Mouse (Mus musculus): ENCODE measurements around the gene Ttyh1. TPM values are rescaled to one million over a fixed set of nuclear protein-coding genes. Genes with fewer than 3 reads are reported as not detected.

Gene Ttyh1
- polyA plus RNA-seq, 1 experiment from 2014 or later = 0.97 TPM

DNA sequence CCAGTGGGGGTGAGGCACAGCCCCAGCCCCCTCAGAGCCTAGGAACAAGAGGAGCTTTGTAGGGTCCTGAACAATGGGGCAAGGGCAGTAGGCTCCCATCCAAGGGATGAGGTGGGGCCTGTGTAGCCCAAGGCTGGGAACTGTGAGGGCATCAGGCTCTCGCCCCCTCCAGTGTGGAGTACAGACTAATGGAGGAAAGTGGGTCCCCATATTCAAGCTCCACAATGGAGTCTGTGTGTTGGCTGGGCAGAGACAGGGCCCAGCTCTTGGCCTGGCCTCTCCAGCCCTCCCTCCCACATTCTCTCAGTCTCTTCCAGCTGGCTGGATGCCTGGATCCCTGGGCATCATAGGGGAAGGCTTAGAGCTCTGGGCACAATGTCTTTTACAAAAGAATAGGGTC is 4.5 kb downstream of the Ttyh1 start:
- Histone ChIP-seq H3K9ac (no peak overlapping the region), H3K9me3 (replicated peaks) (no peaks in the 10 kb centered on the region), H3K4me2 (no peak overlapping the region), H3K27me3 (replicated peaks) (peaks cover 47% of the 10 kb centered on the region), H3K27ac (ENCODE audit: poor library complexity, severe bottlenecking) (no peak overlapping the region), H3K4me3 (no peak overlapping the region), H3K36me3 (no peaks in the 10 kb centered on the region), H3K4me1 (replicated peaks) (peaks cover 7% of the 10 kb centered on the region)
- 47% methylated on average over 1 of the region's 1 CpGs for WGBS
- no peak for ATAC-seq (ENCODE audit: insufficient number of reproducible peaks, low FRiP score)

DNA sequence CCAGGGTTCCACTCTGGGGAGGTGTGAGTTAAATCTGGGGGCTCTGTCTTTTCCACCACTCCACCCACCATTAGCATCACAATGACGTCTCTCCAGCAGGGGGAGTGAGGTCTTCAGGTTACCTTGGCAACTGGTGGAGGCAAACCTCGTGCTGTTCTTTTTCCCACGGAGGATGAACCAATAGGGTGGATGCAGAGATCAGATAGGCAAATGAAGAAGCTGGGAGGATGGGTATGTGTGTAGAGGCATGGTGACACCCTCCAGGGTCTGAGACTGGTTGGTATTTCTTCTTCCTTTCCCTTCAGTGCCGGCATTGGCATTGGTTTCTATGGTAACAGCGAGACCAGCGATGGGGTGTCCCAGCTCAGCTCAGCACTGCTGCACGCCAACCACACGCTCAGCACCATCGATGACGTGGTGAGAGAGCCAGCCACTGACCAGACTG is 5.1 kb downstream of the Ttyh1 start:
- peak; percentile 33; the same call in 1 of the 2 replicates for ATAC-seq (ENCODE audit: insufficient number of reproducible peaks, low FRiP score)
- Histone ChIP-seq H3K36me3 (no peaks in the 10 kb centered on the region), H3K9ac (no peak overlapping the region), H3K4me2 (peak overlapping the region; percentile 24), H3K4me3 (no peak overlapping the region), H3K4me1 (replicated peaks) (peaks cover 5% of the 10 kb centered on the region), H3K27me3 (replicated peaks) (peaks cover 41% of the 10 kb centered on the region), H3K9me3 (replicated peaks) (no peaks in the 10 kb centered on the region), H3K27ac (ENCODE audit: poor library complexity, severe bottlenecking) (no peak overlapping the region)
- 2% methylated on average over 10 of the region's 10 CpGs for WGBS

DNA sequence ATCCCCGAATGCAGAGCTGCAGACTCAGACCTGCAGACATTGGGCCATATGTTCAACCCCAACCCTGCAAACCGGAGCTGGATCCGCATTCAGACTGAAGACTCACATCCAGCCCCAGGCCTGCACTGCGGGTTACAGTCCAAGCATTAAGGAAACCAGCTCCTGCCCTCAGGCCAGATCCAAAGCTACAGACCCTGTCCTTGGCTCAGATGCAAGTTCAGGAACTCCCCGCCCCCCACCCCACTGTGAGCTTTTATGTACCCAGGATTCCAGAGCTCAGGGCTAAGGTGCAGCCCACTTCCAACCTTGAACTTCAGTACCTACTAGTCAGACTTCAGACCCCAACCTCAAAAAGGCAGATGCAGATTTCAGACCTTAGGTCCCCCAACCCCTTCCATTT is 5.6 kb downstream of the Ttyh1 start:
- H3K4me3 ChIP-seq = no peak overlapping the region
- no peak overlapping the region for H3K9ac ChIP-seq
- H3K27ac ChIP-seq (ENCODE audit: poor library complexity, severe bottlenecking) = no peak overlapping the region
- H3K4me2 ChIP-seq = no peak overlapping the region
- WGBS = 21% methylated on average over 5 of the region's 5 CpGs
- H3K9me3 ChIP-seq (replicated peaks) = no peaks in the 10 kb centered on the region
- ATAC-seq (ENCODE audit: insufficient number of reproducible peaks, low FRiP score) = no peak
- no peaks in the 10 kb centered on the region for H3K4me1 ChIP-seq (replicated peaks)
- H3K36me3 ChIP-seq = no peaks in the 10 kb centered on the region
- H3K27me3 ChIP-seq (replicated peaks) = peaks cover 35% of the 10 kb centered on the region

DNA sequence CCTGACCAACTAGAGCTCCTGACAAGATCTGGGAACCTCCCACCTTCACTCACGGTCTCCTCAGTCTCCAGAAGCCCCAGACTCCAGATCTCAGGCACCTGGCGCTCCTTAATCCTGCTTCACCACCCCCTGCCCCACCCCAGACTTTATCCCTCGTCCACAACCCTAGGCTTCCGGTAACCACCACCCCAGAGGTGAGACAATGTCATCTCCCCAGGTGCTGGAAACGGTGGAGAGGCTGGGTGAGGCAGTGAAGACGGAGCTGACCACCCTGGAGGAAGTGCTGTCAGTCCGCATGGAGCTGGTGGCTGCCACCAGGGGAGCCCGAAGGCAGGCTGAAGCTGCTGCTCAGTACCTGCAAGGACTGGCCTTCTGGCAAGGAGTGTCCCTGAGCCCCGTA is 6.1 kb downstream of the Ttyh1 start:
- Histone ChIP-seq H3K36me3 (no peaks in the 10 kb centered on the region), H3K9me3 (replicated peaks) (no peaks in the 10 kb centered on the region), H3K4me2 (no peak overlapping the region), H3K27ac (ENCODE audit: poor library complexity, severe bottlenecking) (no peak overlapping the region), H3K9ac (no peak overlapping the region), H3K4me3 (no peak overlapping the region), H3K27me3 (replicated peaks) (peaks cover 32% of the 10 kb centered on the region), H3K4me1 (replicated peaks) (no peaks in the 10 kb centered on the region)
- ATAC-seq (ENCODE audit: insufficient number of reproducible peaks, low FRiP score) = no peak
- WGBS = 17% methylated on average over 9 of the region's 9 CpGs

DNA sequence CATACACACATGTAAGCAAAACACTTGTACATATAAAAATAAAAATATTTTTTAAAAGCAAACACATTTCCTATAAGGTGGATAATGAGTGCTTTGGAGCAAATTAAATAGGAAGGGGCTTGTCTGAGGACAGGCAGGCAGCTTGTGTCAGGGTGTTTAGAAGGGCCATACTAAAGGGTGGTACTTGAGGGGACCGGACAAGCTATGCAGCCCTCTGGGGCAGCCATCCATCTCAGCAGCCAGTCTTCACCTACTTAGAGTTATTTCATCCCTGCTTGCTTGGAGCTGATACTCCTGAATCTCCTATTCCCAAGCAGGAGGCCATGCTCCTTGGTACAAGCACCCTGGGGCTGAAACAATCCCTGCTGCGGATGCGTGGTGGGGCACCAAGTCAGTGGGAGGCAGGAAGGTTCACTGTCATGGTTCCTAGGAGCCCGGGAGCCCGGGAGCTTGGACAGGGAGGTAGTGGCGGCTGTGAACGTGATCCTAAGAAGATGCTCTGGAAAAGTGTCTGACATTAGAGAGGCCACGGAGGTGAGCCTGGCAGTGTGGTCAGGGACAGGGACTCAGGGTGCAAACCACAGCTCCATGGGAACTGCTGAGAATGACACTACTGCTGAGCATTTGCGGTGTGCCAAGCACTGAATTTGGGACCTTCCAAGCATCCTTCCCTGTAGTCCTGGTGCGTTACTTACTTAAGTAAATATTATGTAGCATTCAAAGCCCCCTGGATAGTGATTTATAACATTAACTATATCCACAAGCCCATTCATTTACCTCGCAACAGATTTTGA is 8.0 kb downstream of the Ttyh1 start:
- no peak overlapping the region for H3K9ac ChIP-seq
- ATAC-seq (ENCODE audit: insufficient number of reproducible peaks, low FRiP score) = no peak
- peaks cover 14% of the 10 kb centered on the region; the same call in 1 of the 2 replicates for H3K27me3 ChIP-seq (replicated peaks)
- H3K27ac ChIP-seq (ENCODE audit: poor library complexity, severe bottlenecking) = no peak overlapping the region
- no peaks in the 10 kb centered on the region for H3K9me3 ChIP-seq (replicated peaks)
- no peak overlapping the region for H3K4me2 ChIP-seq
- WGBS = 76% methylated on average over 11 of the region's 11 CpGs
- H3K36me3 ChIP-seq = no peaks in the 10 kb centered on the region
- H3K4me1 ChIP-seq (replicated peaks) = peaks cover 3% of the 10 kb centered on the region; the same call in 1 of the 2 replicates
- no peak overlapping the region for H3K4me3 ChIP-seq

DNA sequence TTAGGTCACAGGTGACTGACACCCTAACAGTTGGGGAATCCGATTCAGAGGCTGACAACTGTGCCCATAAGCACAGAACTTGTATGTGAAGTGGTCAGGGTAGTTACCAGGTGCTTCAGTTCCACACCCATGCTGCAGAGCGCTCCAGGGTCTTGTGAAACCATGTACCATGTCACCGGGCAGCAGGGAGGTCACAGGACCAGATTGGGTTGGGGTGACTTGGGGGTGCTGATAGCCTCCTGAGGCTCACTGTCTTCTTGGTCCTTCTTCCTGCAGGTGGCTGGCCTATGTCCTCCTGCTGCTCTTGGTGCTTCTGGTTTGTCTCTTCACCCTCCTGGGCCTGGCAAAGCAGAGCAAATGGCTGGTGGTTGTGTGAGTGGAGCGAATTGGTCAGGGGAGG is 8.7 kb downstream of the Ttyh1 start:
- H3K36me3 ChIP-seq = no peaks in the 10 kb centered on the region
- H3K27ac ChIP-seq (ENCODE audit: poor library complexity, severe bottlenecking) = no peak overlapping the region
- no peak overlapping the region for H3K4me3 ChIP-seq
- H3K9me3 ChIP-seq (replicated peaks) = no peaks in the 10 kb centered on the region
- no peak overlapping the region for H3K9ac ChIP-seq
- H3K4me1 ChIP-seq (replicated peaks) = peaks cover 3% of the 10 kb centered on the region; the same call in 1 of the 2 replicates
- H3K4me2 ChIP-seq = no peak overlapping the region
- 76% methylated on average over 4 of the region's 4 CpGs for WGBS
- no peak for ATAC-seq (ENCODE audit: insufficient number of reproducible peaks, low FRiP score)
- H3K27me3 ChIP-seq (replicated peaks) = 0 out of 2 replicates have a peak, but pooled peaks cover 7% of the 10 kb centered on the region

DNA sequence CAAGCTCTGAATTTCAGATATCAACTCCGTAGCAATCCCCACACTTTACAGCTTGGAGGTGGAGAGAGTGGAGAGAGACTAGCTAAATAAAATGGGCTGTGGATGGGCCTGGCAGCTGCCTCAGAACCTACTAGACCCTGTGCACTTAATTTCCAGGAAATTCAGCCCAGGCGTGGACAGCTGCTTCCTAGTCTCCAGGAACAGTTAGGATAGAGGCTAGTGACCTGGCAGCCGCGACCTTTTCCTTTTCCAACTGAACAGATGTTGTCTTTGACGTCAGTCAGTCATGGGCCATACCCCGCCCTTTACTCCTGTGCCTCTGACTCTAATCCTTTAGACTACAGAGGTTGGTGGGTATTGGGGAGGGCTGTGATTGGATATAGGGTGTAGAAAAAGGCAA is 9.7 kb downstream of the Ttyh1 start:
- 0 out of 2 replicates have a peak, but pooled peaks cover under 1% of the 10 kb centered on the region for H3K27me3 ChIP-seq (replicated peaks)
- H3K4me2 ChIP-seq = no peak overlapping the region
- no peaks in the 10 kb centered on the region for H3K9me3 ChIP-seq (replicated peaks)
- peaks cover 3% of the 10 kb centered on the region; the same call in 1 of the 2 replicates for H3K4me1 ChIP-seq (replicated peaks)
- no peak overlapping the region for H3K4me3 ChIP-seq
- H3K9ac ChIP-seq = peak overlapping the region; percentile 38; the same call in 1 of the 2 replicates
- H3K27ac ChIP-seq (ENCODE audit: poor library complexity, severe bottlenecking) = no peak overlapping the region
- H3K36me3 ChIP-seq = no peaks in the 10 kb centered on the region
- 42% methylated on average over 6 of the region's 6 CpGs for WGBS
- ATAC-seq (ENCODE audit: insufficient number of reproducible peaks, low FRiP score) = no peak

DNA sequence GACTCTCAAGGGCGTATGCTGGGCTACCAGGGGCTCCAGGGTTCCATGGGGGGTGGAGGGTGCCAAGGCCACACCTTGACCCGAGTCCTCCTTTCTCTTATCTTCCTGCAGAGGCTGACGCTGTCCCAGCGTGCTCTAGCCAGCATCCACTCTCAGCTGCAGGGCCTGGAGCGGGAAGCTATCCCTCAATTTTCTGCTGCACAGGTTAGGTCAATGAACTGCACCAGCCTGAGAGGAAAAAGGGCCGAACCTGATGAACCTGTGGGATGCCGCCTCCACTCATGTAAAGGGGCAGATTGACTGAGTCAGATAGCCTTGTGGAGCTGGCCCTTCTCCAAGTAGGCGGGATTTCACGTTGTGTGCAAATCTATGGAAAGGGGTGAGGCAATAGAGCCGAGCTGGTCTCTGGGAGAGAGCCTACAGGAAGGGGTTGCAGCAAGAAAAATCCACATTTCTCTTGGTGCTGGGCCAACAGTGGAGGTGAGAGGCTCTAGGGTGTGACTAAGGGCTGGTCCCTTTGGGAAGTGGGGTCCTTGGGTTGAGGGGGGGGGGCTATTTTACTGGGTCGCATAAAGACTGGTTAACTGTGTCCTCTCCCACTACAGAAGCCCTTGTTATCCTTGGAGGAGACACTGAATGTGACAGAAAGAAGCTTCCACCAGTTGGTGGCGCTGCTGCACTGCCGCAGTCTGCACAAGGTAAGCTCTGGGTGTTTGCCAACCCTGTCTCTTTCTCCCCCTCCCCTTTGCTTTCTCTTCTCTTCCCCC is 11.7 kb downstream of the Ttyh1 start:
- H3K9ac ChIP-seq = no peak overlapping the region
- no peak overlapping the region for H3K27ac ChIP-seq (ENCODE audit: poor library complexity, severe bottlenecking)
- peak overlapping the region; percentile 43 for H3K4me2 ChIP-seq
- no peak overlapping the region for H3K4me3 ChIP-seq
- WGBS = 34% methylated on average over 13 of the region's 13 CpGs
- H3K27me3 ChIP-seq (replicated peaks) = no peaks in the 10 kb centered on the region
- H3K4me1 ChIP-seq (replicated peaks) = peaks cover 3% of the 10 kb centered on the region; the same call in 1 of the 2 replicates
- peak; percentile 67 for ATAC-seq (ENCODE audit: insufficient number of reproducible peaks, low FRiP score)
- no peaks in the 10 kb centered on the region for H3K36me3 ChIP-seq
- no peaks in the 10 kb centered on the region for H3K9me3 ChIP-seq (replicated peaks)

DNA sequence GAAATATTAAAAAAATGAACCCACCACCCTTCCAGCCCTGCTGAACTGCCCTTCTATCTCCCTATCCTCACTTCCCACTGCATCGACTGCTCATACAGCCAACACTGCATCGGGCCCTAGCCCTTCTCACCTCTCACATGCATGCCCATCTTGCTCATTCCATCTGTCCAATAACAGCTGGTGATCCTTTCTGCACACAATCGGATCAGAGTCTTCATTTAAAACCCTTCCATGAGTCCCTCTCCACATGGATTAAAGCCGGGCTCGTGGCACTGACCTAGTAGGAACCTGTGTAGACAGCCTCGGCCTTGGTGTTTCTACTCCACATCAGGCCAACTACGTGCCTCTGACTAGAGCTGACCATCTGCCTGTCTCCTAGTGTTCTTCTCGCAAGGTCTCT is 12.8 kb downstream of the Ttyh1 start:
- H3K4me2 ChIP-seq = no peak overlapping the region
- H3K9ac ChIP-seq = no peak overlapping the region
- no peaks in the 10 kb centered on the region for H3K27me3 ChIP-seq (replicated peaks)
- H3K4me1 ChIP-seq (replicated peaks) = peaks cover 3% of the 10 kb centered on the region; the same call in 1 of the 2 replicates
- H3K4me3 ChIP-seq = no peak overlapping the region
- ATAC-seq (ENCODE audit: insufficient number of reproducible peaks, low FRiP score) = no peak
- no peak overlapping the region for H3K27ac ChIP-seq (ENCODE audit: poor library complexity, severe bottlenecking)
- H3K36me3 ChIP-seq = no peaks in the 10 kb centered on the region
- 86% methylated on average over 8 of the region's 8 CpGs for WGBS
- no peaks in the 10 kb centered on the region for H3K9me3 ChIP-seq (replicated peaks)

DNA sequence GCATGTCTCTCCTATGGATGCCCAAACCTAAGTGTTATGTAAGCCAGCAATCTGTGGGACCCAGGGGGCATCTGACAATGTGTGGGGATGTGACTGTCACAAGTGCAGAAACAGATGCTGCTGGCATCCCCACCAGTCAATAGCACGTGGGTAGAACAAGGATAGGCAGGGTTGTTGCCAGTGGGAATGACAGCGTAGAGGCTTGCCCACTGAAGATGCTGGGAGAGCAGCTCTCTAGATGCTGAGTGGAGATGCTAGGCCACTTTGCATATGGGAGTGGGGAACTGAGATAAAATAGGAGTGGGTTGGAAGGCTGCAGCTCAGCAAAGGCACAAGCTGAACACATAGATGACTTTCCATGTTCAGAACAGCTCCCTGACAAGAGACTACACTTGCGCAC is 13.4 kb downstream of the Ttyh1 start:
- no peaks in the 10 kb centered on the region for H3K36me3 ChIP-seq
- H3K9ac ChIP-seq = no peak overlapping the region
- 92% methylated on average over 3 of the region's 3 CpGs for WGBS
- no peaks in the 10 kb centered on the region for H3K9me3 ChIP-seq (replicated peaks)
- no peak overlapping the region for H3K4me3 ChIP-seq
- no peaks in the 10 kb centered on the region for H3K27me3 ChIP-seq (replicated peaks)
- no peak for ATAC-seq (ENCODE audit: insufficient number of reproducible peaks, low FRiP score)
- peaks cover 4% of the 10 kb centered on the region for H3K4me1 ChIP-seq (replicated peaks)
- no peak overlapping the region for H3K4me2 ChIP-seq
- no peak overlapping the region for H3K27ac ChIP-seq (ENCODE audit: poor library complexity, severe bottlenecking)

DNA sequence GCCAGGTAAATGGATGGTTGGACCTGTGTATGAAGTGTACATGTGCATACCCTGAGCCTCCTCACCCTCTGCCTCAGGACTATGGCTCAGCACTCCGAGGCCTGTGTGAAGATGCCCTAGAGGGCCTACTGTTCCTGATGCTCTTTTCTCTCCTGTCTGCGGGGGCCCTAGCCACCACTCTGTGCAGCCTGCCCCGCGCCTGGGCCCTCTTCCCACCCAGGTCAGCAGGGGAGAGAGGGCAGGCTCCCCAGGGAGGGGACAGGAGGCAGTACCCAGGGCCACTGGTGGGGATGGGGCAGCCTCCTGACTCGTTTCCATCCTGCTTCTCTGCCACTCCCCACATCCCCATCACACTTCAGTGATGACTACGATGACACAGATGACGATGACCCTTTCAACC is 13.8 kb downstream of the Ttyh1 start:
- no peaks in the 10 kb centered on the region for H3K9me3 ChIP-seq (replicated peaks)
- peaks cover under 1% of the 10 kb centered on the region; the same call in 1 of the 2 replicates for H3K36me3 ChIP-seq
- no peak overlapping the region for H3K9ac ChIP-seq
- H3K27me3 ChIP-seq (replicated peaks) = no peaks in the 10 kb centered on the region
- H3K4me3 ChIP-seq = no peak overlapping the region
- H3K4me2 ChIP-seq = no peak overlapping the region
- H3K27ac ChIP-seq (ENCODE audit: poor library complexity, severe bottlenecking) = no peak overlapping the region
- H3K4me1 ChIP-seq (replicated peaks) = peaks cover 8% of the 10 kb centered on the region
- no peak for ATAC-seq (ENCODE audit: insufficient number of reproducible peaks, low FRiP score)
- 77% methylated on average over 5 of the region's 7 CpGs for WGBS
